Mouse (Mus musculus): ENCODE results near the gene Mthfd1l. TPM values are rescaled to one million over a fixed set of nuclear protein-coding genes. Genes with fewer than 3 reads are reported as not detected.

Gene Mthfd1l
- polyA plus RNA-seq, 1 experiment from 2014 or later = 36.5 TPM

DNA sequence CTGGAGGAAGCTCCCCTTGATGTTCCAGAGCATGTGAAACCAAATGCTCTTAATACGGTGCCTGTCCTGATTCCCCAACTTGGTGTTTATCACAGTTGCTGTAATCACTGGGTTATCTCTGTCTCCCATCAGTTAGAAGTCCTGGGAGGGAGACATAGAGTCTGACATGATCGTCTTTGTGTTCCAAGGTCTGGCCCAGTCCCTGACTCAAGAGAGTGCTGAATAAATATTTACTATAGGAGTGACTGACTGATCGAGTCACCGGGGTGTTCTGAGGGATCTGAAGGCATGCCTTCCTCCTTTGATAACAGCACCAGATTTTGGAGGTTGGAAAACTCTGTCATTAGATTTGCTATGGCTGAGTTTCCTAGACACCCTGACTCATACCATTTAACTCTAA lies 54.5 kb downstream of the Mthfd1l start:
- WGBS (ENCODE audit: insufficient replicate concordance) = 64% methylated on average over 4 of the region's 4 CpGs
- Histone ChIP-seq H3K4me1 (no peaks in the 10 kb centered on the region), H3K36me3 (peaks cover 87% of the 10 kb centered on the region), H3K27me3 (replicated peaks) (no peaks in the 10 kb centered on the region), H3K9ac (no peak overlapping the region), H3K4me3 (no peak overlapping the region), H3K9me3 (replicated peaks) (no peaks in the 10 kb centered on the region), H3K27ac (no peak overlapping the region), H3K4me2 (no peak overlapping the region)
- no peak for ATAC-seq

- Histone ChIP-seq H3K36me3 (peaks cover 91% of the 10 kb centered on the region), H3K4me3 (no peak overlapping the region), H3K4me2 (no peak overlapping the region), H3K27ac (no peak overlapping the region), H3K4me1 (no peaks in the 10 kb centered on the region), H3K9me3 (replicated peaks) (no peaks in the 10 kb centered on the region), H3K9ac (no peak overlapping the region), H3K27me3 (replicated peaks) (no peaks in the 10 kb centered on the region)
- 76% methylated on average over 15 of the region's 15 CpGs for WGBS (ENCODE audit: insufficient replicate concordance)
- ATAC-seq = no peak
Observed at GRCm38 (mm10) chr10:4028851-4029442, 56.0 kb downstream of the Mthfd1l start.

- Histone ChIP-seq H3K27me3 (replicated peaks) (no peaks in the 10 kb centered on the region), H3K4me3 (no peak overlapping the region), H3K4me1 (no peaks in the 10 kb centered on the region), H3K9me3 (replicated peaks) (no peaks in the 10 kb centered on the region), H3K4me2 (no peak overlapping the region), H3K36me3 (peaks cover 87% of the 10 kb centered on the region), H3K9ac (no peak overlapping the region), H3K27ac (no peak overlapping the region)
- ATAC-seq = no peak
- 81% methylated on average over 9 of the region's 9 CpGs for WGBS (ENCODE audit: insufficient replicate concordance)
Observed at GRCm38 (mm10) chr10:4033761-4034160, 60.8 kb downstream of the Mthfd1l start.

GRCm38 (mm10) chr10:4036476-4036875 lies 63.6 kb downstream of the Mthfd1l start:
- H3K36me3 ChIP-seq = peaks cover 84% of the 10 kb centered on the region
- H3K27ac ChIP-seq = no peak overlapping the region
- no peak for ATAC-seq
- H3K4me2 ChIP-seq = no peak overlapping the region
- no peak overlapping the region for H3K4me3 ChIP-seq
- WGBS (ENCODE audit: insufficient replicate concordance) = 79% methylated on average over 7 of the region's 7 CpGs
- no peaks in the 10 kb centered on the region for H3K4me1 ChIP-seq
- no peaks in the 10 kb centered on the region for H3K27me3 ChIP-seq (replicated peaks)
- H3K9ac ChIP-seq = no peak overlapping the region
- no peaks in the 10 kb centered on the region for H3K9me3 ChIP-seq (replicated peaks)

- Histone ChIP-seq H3K36me3 (peaks cover 86% of the 10 kb centered on the region), H3K9me3 (replicated peaks) (no peaks in the 10 kb centered on the region), H3K27me3 (replicated peaks) (no peaks in the 10 kb centered on the region), H3K4me3 (no peak overlapping the region), H3K4me1 (no peaks in the 10 kb centered on the region), H3K4me2 (no peak overlapping the region), H3K27ac (no peak overlapping the region), H3K9ac (no peak overlapping the region)
- WGBS (ENCODE audit: insufficient replicate concordance) = 56% methylated on average over 3 of the region's 3 CpGs
- ATAC-seq = no peak
Observed at GRCm38 (mm10) chr10:4037066-4037465, 64.1 kb downstream of the Mthfd1l start.

GRCm38 (mm10) chr10:4038576-4038975 lies 65.7 kb downstream of the Mthfd1l start:
- H3K27ac ChIP-seq = no peak overlapping the region
- H3K36me3 ChIP-seq = peaks cover 86% of the 10 kb centered on the region
- H3K4me1 ChIP-seq = no peaks in the 10 kb centered on the region
- H3K9me3 ChIP-seq (replicated peaks) = no peaks in the 10 kb centered on the region
- H3K9ac ChIP-seq = no peak overlapping the region
- H3K4me3 ChIP-seq = no peak overlapping the region
- no peak overlapping the region for H3K4me2 ChIP-seq
- WGBS (ENCODE audit: insufficient replicate concordance) = 89% methylated on average over 11 of the region's 11 CpGs
- no peaks in the 10 kb centered on the region for H3K27me3 ChIP-seq (replicated peaks)
- no peak for ATAC-seq

DNA sequence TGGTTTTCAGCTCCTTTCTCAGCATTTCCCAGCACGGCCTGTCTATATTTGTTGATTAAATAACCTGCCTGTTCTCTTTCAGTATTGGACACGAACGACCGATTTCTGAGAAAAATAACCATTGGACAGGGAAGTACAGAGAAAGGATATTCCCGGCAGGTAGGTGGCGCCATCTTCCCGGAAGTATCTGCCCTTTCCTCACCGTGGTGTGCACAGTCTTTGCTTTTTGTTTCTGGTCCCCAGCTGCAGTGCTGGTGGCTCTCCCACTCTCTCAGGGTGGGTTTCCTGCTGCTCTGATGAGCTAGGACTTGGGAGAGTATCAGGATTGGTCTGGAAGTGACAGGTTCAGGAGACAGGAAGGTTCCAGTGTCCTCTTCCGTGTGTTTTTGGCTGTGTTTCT lies 68.8 kb downstream of the Mthfd1l start:
- Histone ChIP-seq H3K9ac (no peak overlapping the region), H3K36me3 (peaks cover 80% of the 10 kb centered on the region), H3K27ac (no peak overlapping the region), H3K4me2 (no peak overlapping the region), H3K4me1 (no peaks in the 10 kb centered on the region), H3K27me3 (replicated peaks) (no peaks in the 10 kb centered on the region), H3K9me3 (replicated peaks) (no peaks in the 10 kb centered on the region), H3K4me3 (no peak overlapping the region)
- 73% methylated on average over 9 of the region's 9 CpGs for WGBS (ENCODE audit: insufficient replicate concordance)
- ATAC-seq = no peak

GRCm38 (mm10) chr10:4044421-4044820 lies 71.5 kb downstream of the Mthfd1l start:
- Histone ChIP-seq H3K36me3 (peaks cover 81% of the 10 kb centered on the region), H3K9me3 (replicated peaks) (no peaks in the 10 kb centered on the region), H3K27me3 (replicated peaks) (no peaks in the 10 kb centered on the region), H3K27ac (no peak overlapping the region), H3K4me3 (no peak overlapping the region), H3K4me2 (no peak overlapping the region), H3K9ac (no peak overlapping the region), H3K4me1 (no peaks in the 10 kb centered on the region)
- WGBS (ENCODE audit: insufficient replicate concordance) = 88% methylated on average over 7 of the region's 7 CpGs
- ATAC-seq = no peak

GRCm38 (mm10) chr10:4046496-4046895 lies 73.6 kb downstream of the Mthfd1l start:
- H3K27me3 ChIP-seq (replicated peaks) = no peaks in the 10 kb centered on the region
- H3K9me3 ChIP-seq (replicated peaks) = no peaks in the 10 kb centered on the region
- no peaks in the 10 kb centered on the region for H3K4me1 ChIP-seq
- ATAC-seq = no peak
- no peak overlapping the region for H3K4me3 ChIP-seq
- no peak overlapping the region for H3K9ac ChIP-seq
- H3K36me3 ChIP-seq = peaks cover 85% of the 10 kb centered on the region
- no peak overlapping the region for H3K4me2 ChIP-seq
- 77% methylated on average over 3 of the region's 4 CpGs for WGBS (ENCODE audit: insufficient replicate concordance)
- H3K27ac ChIP-seq = no peak overlapping the region

- ATAC-seq = no peak
- peaks cover 85% of the 10 kb centered on the region for H3K36me3 ChIP-seq
- no peaks in the 10 kb centered on the region for H3K27me3 ChIP-seq (replicated peaks)
- H3K4me1 ChIP-seq = no peaks in the 10 kb centered on the region
- 76% methylated on average over 6 of the region's 6 CpGs for WGBS (ENCODE audit: insufficient replicate concordance)
- H3K4me3 ChIP-seq = no peak overlapping the region
- H3K27ac ChIP-seq = no peak overlapping the region
- H3K9me3 ChIP-seq (replicated peaks) = no peaks in the 10 kb centered on the region
- no peak overlapping the region for H3K4me2 ChIP-seq
- no peak overlapping the region for H3K9ac ChIP-seq
Observed at GRCm38 (mm10) chr10:4047666-4048065, 74.7 kb downstream of the Mthfd1l start.

- WGBS (ENCODE audit: insufficient replicate concordance) = 84% methylated on average over 4 of the region's 4 CpGs
- ATAC-seq = no peak
- Histone ChIP-seq H3K4me3 (no peak overlapping the region), H3K4me1 (no peaks in the 10 kb centered on the region), H3K27ac (no peak overlapping the region), H3K27me3 (replicated peaks) (no peaks in the 10 kb centered on the region), H3K4me2 (no peak overlapping the region), H3K9ac (no peak overlapping the region), H3K36me3 (peaks cover 74% of the 10 kb centered on the region), H3K9me3 (replicated peaks) (no peaks in the 10 kb centered on the region)
Observed at GRCm38 (mm10) chr10:4050236-4050635, 77.3 kb downstream of the Mthfd1l start.

DNA sequence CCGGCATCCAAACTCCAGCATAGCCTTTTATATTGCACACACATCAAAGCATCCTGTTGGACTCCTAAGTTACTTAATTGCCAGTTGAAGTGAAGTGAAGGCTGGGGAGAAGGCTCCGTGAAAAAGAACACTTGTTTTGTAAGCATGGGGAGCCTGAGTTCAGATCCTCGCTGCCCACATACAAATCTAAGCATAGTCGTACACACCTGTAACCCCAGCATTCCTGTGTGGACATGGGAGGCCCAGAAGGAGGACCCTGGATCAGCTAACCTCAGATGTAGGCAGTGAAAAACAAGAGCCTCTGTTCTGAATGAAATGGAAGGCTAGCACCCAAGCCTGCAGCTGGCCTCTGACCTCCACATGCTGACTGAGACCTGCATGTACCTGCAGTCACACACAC lies 79.8 kb downstream of the Mthfd1l start:
- Histone ChIP-seq H3K27ac (no peak overlapping the region), H3K4me3 (no peak overlapping the region), H3K36me3 (peaks cover 76% of the 10 kb centered on the region), H3K9me3 (replicated peaks) (no peaks in the 10 kb centered on the region), H3K4me1 (no peaks in the 10 kb centered on the region), H3K27me3 (replicated peaks) (no peaks in the 10 kb centered on the region), H3K9ac (no peak overlapping the region), H3K4me2 (no peak overlapping the region)
- WGBS (ENCODE audit: insufficient replicate concordance) = 86% methylated on average over 4 of the region's 4 CpGs
- no peak for ATAC-seq

Measured in liver, embryonic 12.5 days (tissue).